Mouse (Mus musculus): ENCODE measurements around the gene Nutf2. TPM values are rescaled to one million over a fixed set of nuclear protein-coding genes. Genes with fewer than 3 reads are reported as not detected.
A peak's percentile ranks its signal among the peaks of the same experiment; 100 is the strongest.

Nutf2 gene
- polyA plus RNA-seq, 1 experiment from 2014 or later: 275 TPM

DNA sequence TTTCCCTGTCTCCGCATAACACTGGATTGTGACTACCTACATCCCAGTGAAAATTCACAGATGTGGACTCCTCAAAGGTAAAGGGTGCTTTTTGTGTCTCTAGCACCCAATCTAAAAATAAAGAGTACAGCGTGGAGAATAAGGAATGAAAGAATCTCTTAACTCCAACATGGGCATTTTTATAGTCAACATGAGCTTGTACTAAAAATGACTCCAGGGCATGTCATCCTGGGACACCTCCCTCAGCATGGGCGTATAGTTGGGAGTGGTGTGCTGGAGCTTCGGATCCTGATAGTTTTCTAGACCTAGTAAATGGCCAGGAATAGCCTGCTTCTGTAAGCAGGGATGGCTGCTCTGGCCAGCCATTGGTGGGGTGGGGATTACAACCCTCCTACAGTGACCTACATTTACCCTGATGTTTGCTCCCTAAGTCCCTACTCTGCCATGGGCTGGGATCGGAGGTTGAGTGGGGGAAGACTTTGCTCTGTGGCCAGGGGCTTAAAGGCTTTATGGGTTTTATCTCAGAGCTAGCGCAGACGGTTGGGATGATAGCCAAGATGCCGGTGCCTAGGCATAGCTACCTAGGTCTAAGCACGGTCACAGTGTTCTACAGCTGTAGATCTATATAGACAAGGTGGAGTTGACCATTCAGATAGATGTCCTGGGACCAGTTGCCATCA lies 37.6 kb downstream of the Nutf2 start:
- Histone ChIP-seq H3K4me1 (peaks cover 20% of the 10 kb centered on the region), H3K9ac (no peak overlapping the region), H3K36me3 (replicated peaks) (peaks cover 10% of the 10 kb centered on the region; the same call in 1 of the 2 replicates), H3K4me3 (replicated peaks) (no peak overlapping the region), H3K4me2 (no peak overlapping the region), H3K27ac (no peak overlapping the region), H3K27me3 (no peaks in the 10 kb centered on the region), H3K9me3 (no peaks in the 10 kb centered on the region)
- no peak for ATAC-seq (ENCODE audit: low FRiP score)
- WGBS: 80% methylated on average over 9 of the region's 9 CpGs

DNA sequence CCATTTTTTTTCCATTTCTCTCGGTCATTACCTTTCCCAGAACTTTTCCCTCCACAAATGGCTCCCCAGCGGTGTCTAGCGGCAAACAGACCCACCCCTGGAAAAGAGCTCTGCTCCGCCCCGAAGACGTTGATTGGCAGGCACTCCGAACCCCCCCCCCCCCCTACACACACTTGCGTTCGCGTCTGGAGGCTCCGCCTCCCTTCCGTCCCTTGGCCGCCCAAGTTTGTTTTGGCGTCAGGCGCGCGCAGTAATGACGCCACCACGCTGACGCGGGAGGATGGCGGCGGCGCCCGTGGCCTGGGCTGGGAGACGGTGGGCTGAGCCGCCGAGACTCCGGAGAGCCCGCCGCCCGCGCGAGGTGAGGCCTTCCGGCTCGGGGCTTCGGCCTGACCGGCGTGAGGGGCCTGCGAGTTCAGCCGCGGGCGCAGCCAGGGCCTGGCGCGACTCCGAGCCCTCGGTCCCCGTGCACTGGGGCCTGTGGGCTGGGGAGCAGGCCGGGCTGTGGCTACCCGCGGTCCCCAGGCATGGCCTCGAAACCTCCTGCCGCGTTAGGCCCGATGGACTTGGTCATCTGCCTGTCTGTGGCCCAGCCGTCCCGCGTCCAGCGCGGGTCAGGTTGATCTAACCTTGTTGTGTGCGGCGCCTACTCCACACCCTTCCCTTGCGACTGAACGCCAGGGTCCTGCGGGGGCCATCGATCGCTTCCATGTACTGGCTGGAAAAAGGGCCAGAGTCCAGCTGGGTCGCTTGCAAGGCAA lies 40.0 kb downstream of the Nutf2 start, which contains the start of gene Pskh1:
Pskh1 (plus strand) TSS at position 262 of the 761 bp plus-strand sequence.
- ATAC-seq (ENCODE audit: low FRiP score): peak; percentile 95
- peak within 1 kb of the TSS; percentile 95 for H3K9ac ChIP-seq
- no peaks in the 10 kb centered on the region for H3K9me3 ChIP-seq

DNA sequence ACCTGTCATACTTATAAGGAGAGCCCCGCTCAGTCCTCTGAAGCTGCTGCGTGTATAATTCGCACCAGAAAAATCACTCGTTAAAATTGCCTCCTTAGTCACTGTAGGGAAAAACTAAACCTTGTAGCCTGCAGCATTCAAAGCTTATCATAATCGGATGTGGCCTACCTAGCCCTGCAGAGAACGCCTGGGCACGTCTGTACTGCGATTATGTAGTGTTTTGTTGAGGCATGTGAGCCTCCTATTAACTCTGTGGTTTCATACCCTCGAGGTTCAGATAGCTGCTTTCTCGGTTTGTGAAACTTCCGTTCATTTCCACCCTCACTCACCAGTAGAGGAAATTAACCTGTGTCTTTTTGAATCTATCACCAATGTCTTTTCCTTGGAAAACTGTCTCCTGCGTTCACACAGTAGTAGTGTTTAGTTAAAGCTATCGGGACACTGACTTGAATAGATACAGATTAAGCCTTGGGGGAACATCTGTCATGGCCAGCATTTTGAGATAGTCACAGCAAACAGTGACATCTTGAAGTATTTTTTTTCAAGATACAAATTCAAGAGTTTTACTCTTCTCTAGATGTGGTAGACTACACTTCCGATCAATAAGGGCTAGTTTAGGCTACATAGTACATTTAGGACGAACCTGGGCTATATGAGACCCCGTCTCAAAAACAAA lies 40.7 kb downstream of the Nutf2 start:
- 39% methylated on average over 16 of the region's 16 CpGs for WGBS

More for the DNA sequence above, 40.0 kb downstream of the Nutf2 start, which contains the start of gene Pskh1:
- Histone ChIP-seq H3K27ac (peak within 1 kb of the TSS; percentile 86), H3K27me3 (no peaks in the 10 kb centered on the region), H3K4me2 (peak within 1 kb of the TSS; percentile 91), H3K36me3 (replicated peaks) (no peaks in the 10 kb centered on the region), H3K4me1 (peaks cover 10% of the 10 kb centered on the region), H3K4me3 (replicated peaks) (peak within 1 kb of the TSS; percentile 92)
- WGBS: under 1% methylated on average over 68 of the region's 68 CpGs

DNA sequence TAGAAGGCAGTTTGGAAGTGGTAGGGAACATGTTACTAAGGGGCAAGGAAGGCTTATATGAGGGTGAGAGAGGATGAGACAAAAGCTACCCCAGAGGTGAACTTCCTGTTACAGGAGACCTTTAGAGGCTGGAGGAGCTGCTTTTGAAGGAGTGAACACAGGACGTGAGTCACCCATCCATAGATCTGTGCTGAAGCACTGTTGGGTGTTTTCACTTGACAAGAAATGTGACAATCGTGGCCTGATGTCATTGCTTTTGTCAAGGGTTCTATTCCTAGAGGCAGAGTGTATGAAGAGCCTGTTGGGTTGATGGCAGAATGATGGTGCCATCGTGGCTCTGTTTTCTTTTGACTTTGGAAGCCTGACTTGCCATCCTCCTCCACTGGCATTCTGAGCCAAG lies 59.0 kb downstream of the Nutf2 start:
- no peaks in the 10 kb centered on the region for H3K9me3 ChIP-seq
- peaks cover 20% of the 10 kb centered on the region for H3K36me3 ChIP-seq (replicated peaks)
- no peak overlapping the region for H3K4me2 ChIP-seq
- 93% methylated on average over 3 of the region's 3 CpGs for WGBS
- H3K9ac ChIP-seq: no peak overlapping the region
- H3K4me1 ChIP-seq: no peaks in the 10 kb centered on the region
- H3K27me3 ChIP-seq: no peaks in the 10 kb centered on the region
- no peak for ATAC-seq (ENCODE audit: low FRiP score)
- H3K4me3 ChIP-seq (replicated peaks): no peak overlapping the region
- H3K27ac ChIP-seq: no peak overlapping the region

More for the DNA sequence above, 40.7 kb downstream of the Nutf2 start:
- H3K27ac ChIP-seq: peak overlapping the region; percentile 86
- H3K9me3 ChIP-seq: no peaks in the 10 kb centered on the region
- H3K4me2 ChIP-seq: peak overlapping the region; percentile 91
- H3K27me3 ChIP-seq: no peaks in the 10 kb centered on the region
- no peaks in the 10 kb centered on the region for H3K36me3 ChIP-seq (replicated peaks)
- peak overlapping the region; percentile 92 for H3K4me3 ChIP-seq (replicated peaks)
- peak overlapping the region; percentile 95 for H3K9ac ChIP-seq
- peaks cover 10% of the 10 kb centered on the region for H3K4me1 ChIP-seq
- ATAC-seq (ENCODE audit: low FRiP score): no peak

DNA sequence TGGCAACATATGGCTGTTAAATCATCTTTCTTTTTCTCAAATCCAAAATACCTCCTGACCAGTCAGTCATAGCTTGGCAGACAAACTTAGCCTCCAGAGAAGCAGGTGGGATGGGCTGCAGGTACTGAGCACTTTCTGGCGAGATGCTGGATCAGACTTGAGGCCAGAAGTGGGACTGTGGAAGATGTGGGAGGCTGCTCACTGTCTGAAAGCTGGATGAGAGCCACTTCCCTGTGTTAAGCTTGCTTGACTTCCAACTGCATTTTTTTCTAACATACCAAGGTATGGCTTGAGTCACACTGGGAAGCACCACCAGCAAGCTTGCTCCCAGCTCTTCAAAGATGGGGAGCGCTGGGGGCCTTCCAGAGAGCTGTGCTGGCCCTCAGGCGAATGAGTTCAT lies 64.7 kb downstream of the Nutf2 start:
- 72% methylated on average over 3 of the region's 3 CpGs for WGBS
- Histone ChIP-seq H3K4me2 (no peak overlapping the region), H3K9ac (no peak overlapping the region), H3K27ac (no peak overlapping the region), H3K36me3 (replicated peaks) (peaks cover 7% of the 10 kb centered on the region), H3K4me1 (peaks cover 1% of the 10 kb centered on the region; the same call in 1 of the 2 replicates), H3K9me3 (no peaks in the 10 kb centered on the region), H3K4me3 (replicated peaks) (no peak overlapping the region), H3K27me3 (no peaks in the 10 kb centered on the region)
- no peak for ATAC-seq (ENCODE audit: low FRiP score)

Other genes with a start within 250 kb of the Nutf2 start
- 163 and 165 TPM in 2 replicates for gene Ctcf, start 224.0 kb upstream of the Nutf2 start, polyA plus RNA-seq (2016; fragmentation: Nextera tagmentation; extraction: Ambion mirVana)
- 0.61 and 1.2 TPM in 2 replicates for gene Agrp, start 223.2 kb upstream of the Nutf2 start, polyA plus RNA-seq (2016; fragmentation: Nextera tagmentation; extraction: Ambion mirVana)
- 4.9 and 5.2 TPM in 2 replicates for gene Carmil2, start 174.3 kb upstream of the Nutf2 start, polyA plus RNA-seq (2016; fragmentation: Nextera tagmentation; extraction: Ambion mirVana)
- gene Acd, start 159.5 kb upstream of the Nutf2 start, polyA plus RNA-seq (2016; fragmentation: Nextera tagmentation; extraction: Ambion mirVana): 83.0 and 88.7 TPM in 2 replicates
- gene Pard6a, start 159.4 kb upstream of the Nutf2 start, polyA plus RNA-seq (2016; fragmentation: Nextera tagmentation; extraction: Ambion mirVana): 28.9 and 32.5 TPM in 2 replicates
- 0.27 and 0.32 TPM in 2 replicates for gene 4933405L10Rik, start 152.9 kb upstream of the Nutf2 start, polyA plus RNA-seq (2016; fragmentation: Nextera tagmentation; extraction: Ambion mirVana)
- gene Enkd1, start 152.4 kb upstream of the Nutf2 start, polyA plus RNA-seq (2016; fragmentation: Nextera tagmentation; extraction: Ambion mirVana): 35.7 and 37.0 TPM in 2 replicates
- 57.1 and 57.4 TPM in 2 replicates for gene Gfod2, start 101.9 kb upstream of the Nutf2 start, polyA plus RNA-seq (2016; fragmentation: Nextera tagmentation; extraction: Ambion mirVana)
- gene Ranbp10, start 33.2 kb upstream of the Nutf2 start, polyA plus RNA-seq (2016; fragmentation: Nextera tagmentation; extraction: Ambion mirVana): 14.5 and 14.6 TPM in 2 replicates
- 0.12 and 0.51 TPM in 2 replicates for gene Tsnaxip1, start 32.8 kb upstream of the Nutf2 start, polyA plus RNA-seq (2016; fragmentation: Nextera tagmentation; extraction: Ambion mirVana)
- gene Cenpt, start 7.3 kb upstream of the Nutf2 start, polyA plus RNA-seq (2016; fragmentation: Nextera tagmentation; extraction: Ambion mirVana): 67.1 and 70.7 TPM in 2 replicates
- gene Thap11, start 5.4 kb upstream of the Nutf2 start, polyA plus RNA-seq (2016; fragmentation: Nextera tagmentation; extraction: Ambion mirVana): 80.4 and 81.9 TPM in 2 replicates
- gene Edc4, start 20.3 kb downstream of the Nutf2 start, polyA plus RNA-seq (2016; fragmentation: Nextera tagmentation; extraction: Ambion mirVana): 67.4 and 72.2 TPM in 2 replicates
- 0.70 TPM in 1 of 2 replicates, not detected in the other for gene Nrn1l, start 33.0 kb downstream of the Nutf2 start, polyA plus RNA-seq (2016; fragmentation: Nextera tagmentation; extraction: Ambion mirVana)
- gene Pskh1, start 39.9 kb downstream of the Nutf2 start, polyA plus RNA-seq (2016; fragmentation: Nextera tagmentation; extraction: Ambion mirVana): 18.0 and 18.3 TPM in 2 replicates
- 2.4 and 3.0 TPM in 2 replicates for gene Ctrl, start 73.3 kb downstream of the Nutf2 start, polyA plus RNA-seq (2016; fragmentation: Nextera tagmentation; extraction: Ambion mirVana)
- 18.9 and 22.8 TPM in 2 replicates for gene Psmb10, start 77.9 kb downstream of the Nutf2 start, polyA plus RNA-seq (2016; fragmentation: Nextera tagmentation; extraction: Ambion mirVana)
- 0.54 and 0.56 TPM in 2 replicates for gene Lcat, start 82.8 kb downstream of the Nutf2 start, polyA plus RNA-seq (2016; fragmentation: Nextera tagmentation; extraction: Ambion mirVana)
- 12.0 and 13.0 TPM in 2 replicates for gene Slc12a4, start 105.5 kb downstream of the Nutf2 start, polyA plus RNA-seq (2016; fragmentation: Nextera tagmentation; extraction: Ambion mirVana)
- not detected in 2 replicates for gene Dpep3, start 118.8 kb downstream of the Nutf2 start, polyA plus RNA-seq (2016; fragmentation: Nextera tagmentation; extraction: Ambion mirVana)
- gene Dus2, start 130.8 kb downstream of the Nutf2 start, polyA plus RNA-seq (2016; fragmentation: Nextera tagmentation; extraction: Ambion mirVana): 15.4 and 18.4 TPM in 2 replicates
- gene Dpep2nb, start 145.4 kb downstream of the Nutf2 start, polyA plus RNA-seq (2016; fragmentation: Nextera tagmentation; extraction: Ambion mirVana): not detected in 2 replicates
- gene Ddx28, start 151.3 kb downstream of the Nutf2 start, polyA plus RNA-seq (2016; fragmentation: Nextera tagmentation; extraction: Ambion mirVana): 19.5 and 20.1 TPM in 2 replicates
- 4.9 and 6.6 TPM in 2 replicates for gene Nfatc3, start 198.3 kb downstream of the Nutf2 start, polyA plus RNA-seq (2016; fragmentation: Nextera tagmentation; extraction: Ambion mirVana)

All from forebrain, embryonic 12.5 days (tissue).